Mouse (Mus musculus): ENCODE results near the gene Frmd4b. TPM values are rescaled to one million over a fixed set of nuclear protein-coding genes. Genes with fewer than 3 reads are reported as not detected.
A peak's percentile ranks its signal among the peaks of the same experiment; 100 is the strongest.

Gene Frmd4b
- total RNA-seq, 2 experiments from 2014 or later: 5.6 to 9.0 TPM

DNA sequence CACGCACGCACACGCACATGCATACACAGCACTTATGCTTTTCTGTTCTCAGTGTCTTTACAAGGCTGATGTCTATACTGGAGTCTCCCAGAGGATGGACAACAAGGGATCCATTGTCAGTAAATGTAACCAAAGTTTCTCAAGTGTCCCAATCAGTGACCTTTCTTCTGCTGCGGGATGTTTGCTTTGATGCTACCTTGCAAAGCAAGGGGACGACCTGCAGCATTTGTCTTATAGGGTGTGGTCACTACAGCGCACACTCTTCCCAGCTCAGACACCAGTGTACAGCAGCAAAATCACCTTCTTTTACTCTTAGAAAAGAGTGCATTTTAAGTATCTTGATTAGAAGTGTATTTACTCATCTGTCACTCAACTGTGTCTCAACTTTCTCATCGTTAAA, 35.4 kb downstream of the Frmd4b start:
- ATAC-seq (replicated peaks; ENCODE audit: poor library complexity, severe bottlenecking): no peak

GRCm38 (mm10) chr6:97580479-97581030, 36.8 kb downstream of the Frmd4b start:
- no peak for ATAC-seq (replicated peaks; ENCODE audit: poor library complexity, severe bottlenecking)

DNA sequence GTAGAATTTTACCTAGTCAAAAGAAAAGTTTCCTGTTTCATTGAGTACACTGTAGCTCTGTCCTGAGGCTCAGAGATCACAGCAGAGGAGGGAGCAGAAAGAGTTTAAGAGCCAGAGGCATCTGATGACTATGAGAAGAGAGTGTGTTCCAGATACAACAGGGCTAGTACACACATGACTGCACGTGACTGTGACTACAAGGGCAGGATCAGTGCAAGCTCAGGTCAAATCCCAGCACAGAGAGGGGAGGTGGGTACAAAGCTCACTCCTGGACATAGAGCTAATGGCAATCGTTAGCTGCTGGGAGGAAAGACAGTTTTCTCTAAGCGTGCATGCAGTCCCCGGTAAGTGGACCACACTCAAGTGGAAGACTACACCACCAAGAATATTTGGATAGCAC, 37.6 kb downstream of the Frmd4b start:
- ATAC-seq (replicated peaks; ENCODE audit: poor library complexity, severe bottlenecking): no peak

DNA sequence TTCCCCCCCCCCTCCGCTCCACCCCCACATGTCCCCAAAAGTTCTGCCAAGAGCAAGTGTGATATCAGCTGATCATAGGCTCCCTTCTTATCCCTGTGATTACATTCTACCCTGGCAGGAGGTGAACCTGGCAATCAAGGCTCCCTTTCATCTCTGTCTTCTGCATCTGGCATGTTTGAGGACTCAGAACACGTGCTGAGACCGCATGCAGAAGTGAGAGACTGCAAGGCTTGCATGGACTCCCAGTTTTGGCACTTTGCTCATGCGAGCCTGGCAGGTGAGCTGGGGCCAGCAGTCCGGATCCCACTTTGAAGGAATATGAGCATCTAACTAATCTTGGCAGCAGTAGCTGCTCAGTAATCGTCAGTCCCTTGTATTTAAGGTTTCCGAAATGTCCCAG, 39.1 kb downstream of the Frmd4b start:
- no peak for ATAC-seq (replicated peaks; ENCODE audit: poor library complexity, severe bottlenecking)

GRCm38 (mm10) chr6:97577349-97577748, 40.0 kb downstream of the Frmd4b start:
- ATAC-seq (replicated peaks; ENCODE audit: poor library complexity, severe bottlenecking): no peak

DNA sequence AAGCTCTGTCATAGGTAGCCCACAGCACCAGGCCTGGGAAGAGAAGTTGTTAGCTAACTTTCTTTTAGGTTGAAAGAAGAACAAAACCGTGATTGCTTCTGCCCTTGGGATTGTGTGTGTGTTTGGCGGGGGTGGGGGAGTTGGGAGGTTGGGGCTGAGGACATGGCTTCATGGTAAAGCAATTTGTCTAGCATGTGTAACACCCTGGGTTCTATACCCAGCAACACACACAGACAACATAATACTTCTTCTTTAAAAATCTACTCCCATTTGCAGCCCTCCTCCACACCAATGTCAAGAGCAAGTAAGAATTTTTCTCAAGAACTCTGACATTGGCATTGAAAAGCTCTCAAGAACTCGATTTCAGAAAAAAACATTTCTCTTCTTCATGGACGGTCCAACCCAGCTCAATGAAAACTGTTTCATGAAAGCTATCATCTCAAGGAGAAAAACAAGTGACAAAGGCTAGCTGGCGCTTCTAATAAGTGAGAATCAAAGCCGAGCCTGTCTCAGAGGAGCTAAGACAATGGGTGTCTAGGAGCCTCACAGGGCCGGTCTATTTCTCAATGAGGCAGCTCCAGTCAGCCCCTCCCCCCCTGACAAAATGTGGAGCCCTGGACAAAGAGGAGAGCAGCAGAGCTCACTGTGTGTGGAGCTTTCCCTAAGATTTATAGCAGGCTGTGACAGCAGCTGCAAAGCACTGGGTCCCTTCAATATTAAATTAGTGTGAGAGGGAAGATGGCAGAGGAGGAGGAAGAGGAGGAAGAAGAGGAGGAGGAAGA, 40.6 kb downstream of the Frmd4b start:
- no peak for ATAC-seq (replicated peaks; ENCODE audit: poor library complexity, severe bottlenecking)

DNA sequence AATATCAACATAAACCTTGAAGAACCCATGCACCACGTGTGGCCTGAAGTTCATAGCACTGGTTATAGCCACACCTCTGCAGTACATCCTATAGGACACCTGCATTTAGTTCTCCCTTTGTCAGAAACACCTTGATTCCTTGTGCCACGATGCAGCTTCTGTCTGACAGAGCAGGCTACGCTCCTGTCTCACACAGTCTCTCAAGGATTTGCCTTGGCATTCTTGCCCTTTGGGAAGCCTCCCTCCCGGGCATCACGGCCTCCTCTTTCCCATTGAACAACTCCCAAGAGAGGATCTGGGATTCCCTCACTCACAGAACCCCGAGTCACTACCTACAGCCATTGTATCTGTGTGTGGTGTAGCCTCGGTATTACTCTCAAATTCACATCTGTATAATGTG, 41.2 kb downstream of the Frmd4b start:
- ATAC-seq (replicated peaks; ENCODE audit: poor library complexity, severe bottlenecking): no peak

- ATAC-seq (replicated peaks; ENCODE audit: poor library complexity, severe bottlenecking): no peak
These were observed 42.4 kb downstream of the Frmd4b start for GRCm38 (mm10) chr6:97574973-97575372.

DNA sequence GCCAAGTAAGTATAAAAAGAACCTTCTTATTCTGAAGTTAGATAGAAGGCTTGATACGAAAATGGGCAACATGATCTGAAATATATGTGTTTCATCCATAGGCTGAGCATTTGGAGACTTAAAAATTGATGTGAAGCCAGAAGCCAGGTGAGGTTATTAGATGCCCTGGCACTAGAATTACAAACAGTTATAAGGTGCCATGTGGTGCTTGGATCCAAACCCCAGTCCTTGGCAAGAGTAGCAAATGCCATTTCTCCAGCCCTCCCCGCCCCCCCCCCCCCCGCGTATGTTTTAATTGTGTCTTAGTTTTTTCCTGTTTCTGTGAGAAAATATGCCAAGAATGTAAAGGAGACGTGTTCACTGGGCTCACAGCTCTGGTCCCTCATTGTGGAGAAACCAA, 45.1 kb downstream of the Frmd4b start:
- ATAC-seq (replicated peaks; ENCODE audit: poor library complexity, severe bottlenecking): no peak

GRCm38 (mm10) chr6:97568538-97568937, 48.8 kb downstream of the Frmd4b start:
- ATAC-seq (replicated peaks; ENCODE audit: poor library complexity, severe bottlenecking): no peak

DNA sequence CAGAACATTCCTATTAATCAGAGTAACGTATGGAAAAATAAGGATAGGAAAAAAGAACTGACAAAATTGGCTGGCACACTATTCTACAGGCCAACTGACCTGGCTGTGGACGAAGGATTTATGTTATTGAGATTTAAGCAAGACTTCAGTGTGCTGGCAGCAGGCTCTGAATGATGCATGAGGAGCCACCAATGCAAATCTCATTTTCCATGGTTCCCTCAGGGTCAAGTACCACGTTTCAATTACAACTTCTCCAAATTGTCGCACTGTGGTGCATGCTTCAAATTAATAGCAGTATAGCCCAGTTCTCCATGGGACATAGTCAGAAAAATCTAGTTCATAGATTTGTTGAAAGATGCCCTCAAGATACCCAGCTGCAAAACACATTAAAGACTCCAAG, 50.6 kb downstream of the Frmd4b start:
- ATAC-seq (replicated peaks; ENCODE audit: poor library complexity, severe bottlenecking): no peak

DNA sequence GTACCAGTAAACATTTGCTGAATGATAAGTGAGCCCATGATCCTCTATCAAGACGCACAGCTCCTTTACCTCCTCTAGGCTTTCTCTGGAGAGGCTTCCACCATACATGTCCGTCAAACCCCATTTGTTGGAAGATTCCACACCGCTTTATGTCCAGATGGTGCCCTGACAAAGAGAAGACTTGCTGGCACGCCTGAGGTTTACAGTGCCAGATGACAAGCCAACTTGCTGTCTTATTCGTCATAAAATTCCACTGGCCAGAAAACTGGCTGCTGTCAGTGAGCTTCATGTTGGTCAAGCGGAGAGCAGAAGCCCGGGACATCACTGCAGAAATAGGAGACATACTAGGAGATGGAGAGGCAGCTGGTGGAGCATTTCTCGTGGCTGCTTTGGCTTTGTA, 60.2 kb downstream of the Frmd4b start:
- no peak for ATAC-seq (replicated peaks; ENCODE audit: poor library complexity, severe bottlenecking)

DNA sequence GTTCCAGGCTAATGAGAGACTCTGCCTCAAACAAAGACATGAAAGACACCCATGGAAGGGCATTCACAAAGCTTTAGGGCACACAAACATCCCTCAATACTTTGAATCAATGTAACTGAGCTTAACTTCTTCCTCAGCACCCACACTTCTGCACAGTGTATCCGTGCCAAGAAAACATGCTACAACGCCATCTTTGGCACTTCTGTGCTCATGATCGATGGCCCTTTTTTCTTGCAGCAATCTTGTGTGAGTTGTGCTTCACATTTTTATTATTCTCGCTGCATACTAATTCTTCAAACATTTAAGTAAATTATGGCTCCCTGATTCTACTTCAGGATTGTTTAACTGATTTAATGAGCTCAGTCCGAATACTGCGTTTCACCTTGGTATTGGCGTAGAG, 61.7 kb downstream of the Frmd4b start:
- no peak for ATAC-seq (replicated peaks; ENCODE audit: poor library complexity, severe bottlenecking)

- ATAC-seq (replicated peaks; ENCODE audit: poor library complexity, severe bottlenecking): no peak
These were observed 63.9 kb downstream of the Frmd4b start for GRCm38 (mm10) chr6:97553431-97553830.

DNA sequence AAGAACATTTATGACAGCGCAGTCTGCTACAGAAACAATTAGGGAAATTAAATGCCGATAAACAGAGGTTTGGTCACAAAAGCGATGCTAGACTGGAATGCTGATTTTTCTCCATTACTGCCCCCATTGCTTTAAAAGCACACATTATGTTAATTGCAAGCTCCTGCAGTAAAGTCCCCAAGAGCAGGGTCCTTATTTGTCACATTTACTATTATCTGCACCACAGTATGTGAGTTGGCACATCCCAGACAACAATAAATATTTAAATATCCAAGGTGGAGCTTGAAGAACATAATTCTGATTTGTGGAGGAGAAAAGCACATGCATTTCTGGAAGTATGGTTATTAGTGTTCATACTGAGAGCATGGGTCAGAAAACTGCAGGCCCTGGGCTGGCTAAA, 64.8 kb downstream of the Frmd4b start:
- no peak for ATAC-seq (replicated peaks; ENCODE audit: poor library complexity, severe bottlenecking)

- ATAC-seq (replicated peaks; ENCODE audit: poor library complexity, severe bottlenecking): no peak
These were observed 65.5 kb downstream of the Frmd4b start for GRCm38 (mm10) chr6:97551884-97552283.

DNA sequence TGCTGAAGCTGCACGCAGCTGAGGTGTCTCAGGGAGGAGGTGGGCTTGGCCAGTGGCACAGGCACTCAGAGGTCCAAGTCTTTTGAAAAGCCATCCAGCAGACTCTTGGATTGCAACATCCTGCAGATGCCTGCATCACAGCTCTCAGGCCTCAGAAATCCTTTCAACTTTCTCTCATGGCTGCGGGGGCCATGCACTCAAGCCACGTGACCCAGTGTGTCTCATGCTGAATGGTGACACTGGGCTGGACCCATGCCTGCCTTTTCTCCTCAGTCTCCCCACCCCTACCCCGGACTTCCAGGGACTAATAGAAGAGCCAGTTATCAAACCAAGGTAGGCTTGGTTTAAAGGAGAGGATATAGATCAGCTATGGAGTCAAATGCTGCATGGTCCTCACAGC, 66.2 kb downstream of the Frmd4b start:
- no peak for ATAC-seq (replicated peaks; ENCODE audit: poor library complexity, severe bottlenecking)

- ATAC-seq (replicated peaks; ENCODE audit: poor library complexity, severe bottlenecking): no peak
These were observed 76.9 kb downstream of the Frmd4b start for GRCm38 (mm10) chr6:97540458-97540857.

DNA sequence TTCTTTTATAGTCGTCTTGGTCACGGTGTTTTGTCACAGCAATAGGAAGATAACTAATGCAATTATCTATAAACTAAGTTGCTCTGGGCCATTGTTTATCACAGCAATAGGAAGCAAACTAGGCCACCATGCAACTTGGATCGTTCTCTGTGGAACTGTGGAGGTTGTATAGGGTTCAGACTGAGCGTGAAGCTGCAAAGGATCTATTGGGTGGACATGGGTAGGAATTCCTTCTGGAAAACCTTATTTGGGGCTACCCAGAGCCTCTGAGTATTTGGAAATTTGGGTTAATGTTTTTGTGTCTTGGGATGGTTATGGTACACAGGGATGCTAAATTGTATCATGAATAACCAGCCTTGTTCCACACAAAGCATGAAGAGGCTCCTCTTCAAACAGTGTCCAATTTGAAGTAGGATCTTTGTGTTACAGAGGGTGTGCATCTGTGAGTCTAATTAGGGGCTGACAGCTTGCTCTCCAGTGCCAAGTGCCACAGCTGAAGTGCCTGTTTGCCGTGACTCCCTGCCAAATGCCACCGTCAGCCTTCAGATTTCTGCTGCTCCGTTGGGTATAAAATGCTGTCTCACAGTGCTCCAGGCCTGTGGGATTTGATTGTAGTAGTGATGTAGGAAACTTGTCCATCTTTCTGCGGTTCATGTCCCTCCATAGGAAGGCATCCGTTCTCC, 81.4 kb downstream of the Frmd4b start:
- no peak for ATAC-seq (replicated peaks; ENCODE audit: poor library complexity, severe bottlenecking)

- peak; percentile 53 for ATAC-seq (replicated peaks; ENCODE audit: poor library complexity, severe bottlenecking)
These were observed 86.3 kb downstream of the Frmd4b start for GRCm38 (mm10) chr6:97531043-97531442.

DNA sequence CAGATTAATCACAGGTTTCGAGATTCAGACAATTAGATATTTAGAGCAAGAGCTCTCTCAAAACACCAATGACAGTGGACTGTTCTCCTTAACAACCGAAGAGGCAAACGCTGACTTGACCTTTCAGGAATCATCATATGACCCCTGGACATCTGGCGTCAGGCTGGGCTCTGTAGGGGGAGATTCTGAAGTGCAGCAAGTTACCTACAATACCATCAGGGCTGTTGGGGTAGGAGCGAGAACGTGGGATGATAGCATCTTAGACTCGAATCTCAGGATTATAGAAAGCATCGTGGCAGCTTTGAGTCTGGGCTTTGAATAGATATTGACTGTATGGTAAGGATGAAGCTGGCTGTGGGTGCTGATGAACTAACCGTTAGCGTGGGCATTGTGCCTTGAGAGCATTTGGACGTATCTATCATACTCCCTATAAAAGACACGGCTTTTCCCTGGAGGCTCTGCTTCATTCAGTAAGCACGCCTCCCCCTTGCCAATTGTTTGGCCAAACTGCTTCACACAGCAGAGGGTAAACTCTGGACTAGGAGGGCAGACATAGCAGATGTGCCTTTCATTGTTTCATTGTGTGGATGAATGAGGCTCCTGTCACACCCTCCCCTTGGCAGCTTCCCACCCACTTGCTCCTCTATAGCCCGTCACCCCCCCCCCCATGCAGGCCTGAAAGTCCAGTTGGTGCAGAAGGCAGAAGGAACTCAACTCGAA, 88.2 kb downstream of the Frmd4b start:
- no peak for ATAC-seq (replicated peaks; ENCODE audit: poor library complexity, severe bottlenecking)

All from granulocyte monocyte progenitor cell, adult 5-6 weeks (primary cell).